Mouse (Mus musculus) hindbrain, postnatal 0 days (tissue): ENCODE data around the gene Sugp1. TPM values are rescaled to one million over a fixed set of nuclear protein-coding genes. Genes with fewer than 3 reads are reported as not detected.

ENCODE experiments used
- ATAC-seq: fragments of 200-750 bp; cut with Nextera tagmentation; 2 replicates; pipeline ENCODE4 v1.8.0; 2017; ENCODE audit warnings: mild to moderate bottlenecking, moderate TSS enrichment, moderate library complexity
- DNase-seq: peaks from one replicate; pipeline ENCODE4 v3.0.0-alpha.2; 2015; ENCODE audit warnings: low spot score
- H3K27ac ChIP-seq: fragments of 300-500 bp; sonication (generic); 2 replicates; pipeline ENCODE4 v1.5.1; 2014; ENCODE audit warnings: mild to moderate bottlenecking
- H3K27me3 ChIP-seq: fragments of 300-500 bp; sonication (generic); 2 replicates; pipeline ENCODE4 v1.6.1; 2014; ENCODE audit warnings: low read length, mixed read lengths; ENCODE audit not compliant: insufficient read depth
- H3K36me3 ChIP-seq: fragments of 300-500 bp; sonication (generic); 2 replicates; pipeline ENCODE4 v1.6.1; 2014; ENCODE audit warnings: low read length, mixed read lengths; ENCODE audit not compliant: insufficient read depth
- H3K4me1 ChIP-seq: fragments of 300-500 bp; sonication (generic); 2 replicates; pipeline ENCODE4 v1.6.1; 2014; ENCODE audit warnings: antibody characterized with exemption, low read length, mixed read lengths; ENCODE audit not compliant: insufficient read depth
- H3K4me2 ChIP-seq: fragments of 300-500 bp; sonication (generic); 2 replicates; pipeline ENCODE4 v1.6.1; 2014; ENCODE audit warnings: low read depth, mild to moderate bottlenecking, low read length, moderate library complexity, mixed read lengths
- H3K4me3 ChIP-seq: fragments of 300-500 bp; sonication (generic); 2 replicates; pipeline ENCODE4 v1.5.1; 2014; ENCODE audit warnings: low read length
- H3K9ac ChIP-seq: fragments of 300-500 bp; sonication (generic); replicated peaks from 2 replicates; pipeline ENCODE4 v1.6.1; 2014; ENCODE audit warnings: mild to moderate bottlenecking, low read length, moderate library complexity, mixed read lengths
- H3K9me3 ChIP-seq: fragments of 300-500 bp; sonication (generic); 2 replicates; pipeline ENCODE4 v1.6.1; 2016; ENCODE audit warnings: low read length, mixed read lengths
- CTCF ChIP-seq: IDR thresholded peaks from 2 replicates; pipeline ENCODE4 v1.5.1; 2016; ENCODE audit warnings: antibody characterized with exemption, control low read depth, low read depth
- WGBS: fragments of 180-500 bp; shearing (Covaris S2); extraction: QIAGEN DNeasy Blood & Tissue Kit; methylation state at CpG from one replicate; pipeline ENCODE4 v1.1.7; 2014; 5-methylcytosine and 5-hydroxymethylcytosine counted together
- polyA plus RNA-seq: library from polyadenylated mRNA; unstranded; fragments of >200 nt; fragmentation: Nextera tagmentation; extraction: Ambion mirVana; gene quantifications from 2 replicates; pipeline ENCODE4 v1.2.1, GENCODE M21; 2015
- total RNA-seq: library from RNA; depleted of rRNA; stranded (reverse); fragments of >200 nt; gene quantifications from 2 replicates; pipeline ENCODE4 v1.2.3, GENCODE M21; 2014

The Sugp1 gene
- total and polyA plus RNA-seq, 2 experiments from 2014 or later: 15.1 to 42.9 TPM

GRCm38 (mm10) chr8:70073120-70073519, 30.5 kb downstream of the Sugp1 start:
- 60% methylated on average over 8 of the region's 8 CpGs for WGBS
- Histone ChIP-seq H3K36me3 (peaks cover 25% of the 10 kb centered on the region), H3K4me3 (no peak overlapping the region), H3K9ac (no peak overlapping the region), H3K4me1 (no peaks in the 10 kb centered on the region), H3K4me2 (peak overlapping the region; percentile 30; the same call in 1 of the 2 replicates), H3K9me3 (no peaks in the 10 kb centered on the region), H3K27ac (no peak overlapping the region), H3K27me3 (no peaks in the 10 kb centered on the region)
- ATAC-seq (no peak), DNase-seq (no peak)
- TF ChIP-seq CTCF: no peak

DNA sequence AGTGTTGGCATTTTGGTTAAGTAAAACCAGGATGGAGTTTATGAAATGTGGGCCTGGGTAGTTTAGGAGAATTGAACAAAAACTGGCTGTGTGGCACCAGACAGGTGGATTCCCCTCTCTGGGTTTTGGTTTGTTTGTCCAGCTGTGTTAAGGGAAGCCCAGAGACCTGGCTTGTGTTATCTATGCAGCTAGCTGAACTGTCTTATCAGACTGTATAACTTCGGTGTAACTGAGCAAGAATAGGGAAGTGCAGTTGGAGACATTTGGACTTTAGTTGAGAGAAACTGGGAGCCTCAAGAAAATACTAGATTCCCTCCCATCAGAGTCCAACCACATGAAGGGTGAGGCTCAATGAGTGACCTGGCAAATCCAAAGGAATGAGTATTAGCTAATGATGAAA, 31.1 kb downstream of the Sugp1 start:
- no peaks in the 10 kb centered on the region for H3K27me3 ChIP-seq
- no peak overlapping the region for H3K27ac ChIP-seq
- no peak for TF ChIP-seq CTCF
- H3K4me1 ChIP-seq: no peaks in the 10 kb centered on the region
- H3K36me3 ChIP-seq: peaks cover 25% of the 10 kb centered on the region
- H3K4me2 ChIP-seq: no peak overlapping the region
- H3K9ac ChIP-seq: no peak overlapping the region
- H3K4me3 ChIP-seq: no peak overlapping the region
- DNase-seq (no peak), ATAC-seq (no peak)
- no peaks in the 10 kb centered on the region for H3K9me3 ChIP-seq
- 84% methylated on average over 1 of the region's 1 CpGs for WGBS

DNA sequence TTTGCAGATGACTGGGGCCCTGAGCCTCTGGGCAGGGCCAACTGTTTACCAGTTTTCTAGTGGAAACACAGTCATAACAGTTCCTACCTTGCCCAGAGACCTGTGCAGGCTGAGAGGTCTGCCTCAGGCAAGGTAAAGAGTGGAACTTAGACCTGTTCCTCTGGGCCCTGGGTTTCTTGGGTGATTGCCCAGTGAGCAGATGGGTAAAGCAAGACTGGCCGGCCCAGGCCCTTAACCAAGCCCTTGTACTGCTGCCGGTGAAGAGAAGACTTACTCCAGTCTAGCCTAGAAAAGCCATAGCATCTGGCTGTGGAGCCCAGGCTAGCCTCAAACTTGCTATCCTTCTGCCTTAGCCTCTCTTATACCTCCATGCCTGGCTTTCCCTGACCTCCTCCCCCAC, 39.4 kb downstream of the Sugp1 start:
- no peaks in the 10 kb centered on the region for H3K9me3 ChIP-seq
- peaks cover 24% of the 10 kb centered on the region; the same call in 1 of the 2 replicates for H3K27me3 ChIP-seq
- no peak overlapping the region for H3K4me2 ChIP-seq
- 81% methylated on average over 2 of the region's 2 CpGs for WGBS
- DNase-seq (no peak), ATAC-seq (no peak)
- no peak overlapping the region for H3K4me3 ChIP-seq
- H3K4me1 ChIP-seq: peaks cover 13% of the 10 kb centered on the region
- H3K36me3 ChIP-seq: no peaks in the 10 kb centered on the region
- no peak overlapping the region for H3K27ac ChIP-seq
- H3K9ac ChIP-seq: no peak overlapping the region
- no peak for TF ChIP-seq CTCF

GRCm38 (mm10) chr8:70083285-70083684, 40.7 kb downstream of the Sugp1 start, which contains the start of gene Hapln4:
Gene Hapln4 (plus strand): TSS chr8:70083457.
- peak within 1 kb of the TSS; percentile 93 for H3K4me2 ChIP-seq
- peak; percentile 70 for DNase-seq
- no peak for TF ChIP-seq CTCF
- peaks cover 13% of the 10 kb centered on the region for H3K4me1 ChIP-seq
- no peaks in the 10 kb centered on the region for H3K9me3 ChIP-seq
- no peak within 1 kb of the TSS for H3K27ac ChIP-seq
- H3K36me3 ChIP-seq: no peaks in the 10 kb centered on the region
- peaks cover 29% of the 10 kb centered on the region for H3K27me3 ChIP-seq
- H3K4me3 ChIP-seq: peak within 1 kb of the TSS; percentile 47
- ATAC-seq: no peak
- WGBS: 1% methylated on average over 25 of the region's 26 CpGs
- peak within 1 kb of the TSS; percentile 47 for H3K9ac ChIP-seq

- peak overlapping the region; percentile 47 for H3K9ac ChIP-seq
- H3K27ac ChIP-seq: no peak overlapping the region
- no peaks in the 10 kb centered on the region for H3K36me3 ChIP-seq
- peak; percentile 58 for TF ChIP-seq CTCF
- H3K4me1 ChIP-seq: peaks cover 17% of the 10 kb centered on the region
- H3K4me2 ChIP-seq: peak overlapping the region; percentile 93
- peaks cover 29% of the 10 kb centered on the region for H3K27me3 ChIP-seq
- no peaks in the 10 kb centered on the region for H3K9me3 ChIP-seq
- DNase-seq: peak; percentile 44
- 1% methylated on average over 71 of the region's 71 CpGs for WGBS
- ATAC-seq: peak; percentile 43
- H3K4me3 ChIP-seq: peak overlapping the region; percentile 47
Measured at GRCm38 (mm10) chr8:70084191-70085065, 41.8 kb downstream of the Sugp1 start.

- 44% methylated on average over 1 of the region's 1 CpGs for WGBS
- H3K36me3 ChIP-seq: no peaks in the 10 kb centered on the region
- no peak overlapping the region for H3K9ac ChIP-seq
- peaks cover 22% of the 10 kb centered on the region for H3K4me1 ChIP-seq
- H3K4me2 ChIP-seq: no peak overlapping the region
- no peak overlapping the region for H3K27ac ChIP-seq
- H3K9me3 ChIP-seq: no peaks in the 10 kb centered on the region
- H3K4me3 ChIP-seq: no peak overlapping the region
- TF ChIP-seq CTCF: no peak
- DNase-seq (no peak), ATAC-seq (no peak)
- H3K27me3 ChIP-seq: peaks cover 29% of the 10 kb centered on the region
Measured at GRCm38 (mm10) chr8:70086151-70086550, 43.5 kb downstream of the Sugp1 start.

DNA sequence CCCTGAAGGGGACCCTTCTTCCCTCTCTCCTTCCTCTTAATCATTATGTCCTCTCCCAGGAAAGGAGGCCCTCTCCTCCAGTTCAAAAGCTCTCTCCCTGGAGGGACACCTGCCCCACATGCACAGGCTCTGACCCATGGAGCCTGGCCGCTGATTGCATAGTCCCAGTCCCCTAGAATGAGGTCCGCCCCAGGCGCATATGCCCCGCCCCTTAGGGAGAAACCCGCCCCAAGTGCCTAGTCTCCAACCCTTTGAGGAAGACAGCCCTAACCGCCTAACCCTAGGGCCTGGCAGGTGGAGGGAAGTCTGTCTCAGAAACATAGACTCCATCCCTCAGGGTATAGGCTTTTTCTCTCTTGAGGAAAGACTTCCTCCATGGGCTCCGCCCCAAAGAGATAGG, 44.6 kb downstream of the Sugp1 start:
- Histone ChIP-seq H3K4me2 (no peak overlapping the region), H3K36me3 (no peaks in the 10 kb centered on the region), H3K9me3 (no peaks in the 10 kb centered on the region), H3K9ac (no peak overlapping the region), H3K4me3 (no peak overlapping the region), H3K27me3 (peaks cover 29% of the 10 kb centered on the region), H3K27ac (no peak overlapping the region), H3K4me1 (peaks cover 22% of the 10 kb centered on the region)
- WGBS: 15% methylated on average over 7 of the region's 7 CpGs
- ATAC-seq (no peak), DNase-seq (no peak)
- no peak for TF ChIP-seq CTCF
